Mouse (Mus musculus): Measurements from ENCODE around the gene Iffo1.
A peak's percentile ranks its signal among the peaks of the same experiment; 100 is the strongest.

DNA sequence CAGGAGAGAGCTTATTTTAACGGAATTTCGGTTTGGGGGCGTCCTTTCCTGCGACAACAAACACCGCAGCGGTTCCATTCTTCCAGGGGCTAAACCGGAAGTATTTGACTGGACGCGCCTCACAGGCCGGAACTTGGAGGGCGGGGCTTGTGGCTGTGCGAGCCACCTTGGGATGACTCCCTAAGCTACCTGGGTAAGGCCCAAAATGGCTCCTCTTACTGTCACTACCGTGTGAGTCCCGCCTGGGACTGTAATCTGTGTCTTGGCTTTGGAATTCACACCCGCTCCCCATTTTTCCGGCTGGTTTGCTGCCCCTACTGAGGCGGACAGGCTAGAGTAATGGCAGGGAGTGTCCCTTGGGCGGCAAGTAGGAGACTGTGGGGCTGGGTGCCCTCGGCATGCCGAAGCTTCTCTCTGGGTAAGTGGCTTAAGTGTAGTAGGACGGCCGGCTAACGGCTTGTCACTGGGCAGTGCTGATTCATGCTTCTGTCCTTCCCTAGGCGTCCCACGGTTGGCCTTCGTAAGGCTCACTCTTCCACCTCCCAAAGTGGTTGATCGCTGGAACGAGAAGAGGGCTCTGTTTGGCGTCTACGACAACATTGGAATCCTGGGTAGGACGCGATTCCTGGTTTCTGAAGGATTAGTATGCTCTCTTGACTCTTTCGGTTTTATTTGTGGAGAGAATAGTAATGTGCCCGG lies 47.1 kb downstream of the Iffo1 start:
- no peak for TF ChIP-seq CTCF (conservative IDR thresholded peaks at IDR 0.05; ENCODE audit: insufficient read depth, insufficient read length, low read depth, low read length)
- TF ChIP-seq POLR2A (IDR thresholded peaks at IDR 0.05; ENCODE audit: low read depth, low read length), result peak; percentile 66

Measured in kidney, adult 2 months (tissue).